23 mouse cellular contexts compared by ENCODE assay signal in the genomic region with DNA sequence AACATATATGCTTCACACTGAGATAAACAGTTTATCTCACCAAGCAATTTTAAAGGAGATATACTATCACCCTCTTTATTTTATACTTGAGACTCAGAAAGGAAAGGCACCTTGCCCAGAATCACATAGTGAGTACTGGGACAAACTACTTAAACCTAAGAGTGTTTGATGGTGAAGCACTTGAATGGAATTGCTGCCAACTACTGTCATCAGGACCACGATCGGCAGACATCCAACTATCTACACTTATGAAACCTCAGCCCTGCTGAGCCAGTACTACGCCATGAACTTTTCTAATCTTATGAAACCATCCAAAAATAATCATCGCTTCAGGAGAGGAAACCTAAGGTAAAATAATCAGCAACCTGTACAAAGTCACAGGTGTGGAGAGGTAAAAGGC.
"Had no signal": no experiment of that assay in that cellular context is flagged by ENCODE, and none has a peak within 500 bp of the region (broad histone marks: within the 10 kb centered on the region; RNA-seq: fewer than 3 reads in every experiment).

No protein-coding gene starts in this region.

- H3K4me1 ChIP-seq: megakaryocyte, embryonic 14.5 days; midbrain, embryonic 10.5 days; midbrain, embryonic 13.5 days; neural tube, embryonic 13.5 days had no signal

- H3K27ac ChIP-seq: kidney, embryonic 15.5 days; limb, embryonic 12.5 days; limb, embryonic 15.5 days; liver, embryonic 14.5 days; macrophage; midbrain, embryonic 10.5 days; midbrain, embryonic 13.5 days; neural tube, embryonic 13.5 days; stomach, embryonic 15.5 days had no signal

- H3K27me3 ChIP-seq: kidney, embryonic 15.5 days; limb, embryonic 12.5 days; limb, embryonic 15.5 days; megakaryocyte, embryonic 14.5 days; midbrain, embryonic 13.5 days; neural tube, embryonic 13.5 days; stomach, embryonic 15.5 days had no signal

- H3K9me3 ChIP-seq: kidney, embryonic 15.5 days; limb, embryonic 12.5 days; limb, embryonic 15.5 days; midbrain, embryonic 10.5 days; midbrain, embryonic 13.5 days; neural tube, embryonic 13.5 days; stomach, embryonic 15.5 days had no signal

- H3K36me3 ChIP-seq: kidney, embryonic 15.5 days; limb, embryonic 12.5 days; limb, embryonic 15.5 days; midbrain, embryonic 10.5 days; midbrain, embryonic 13.5 days; neural tube, embryonic 13.5 days; stomach, embryonic 15.5 days had no signal

- ATAC-seq: intestine, postnatal 0 days; liver, postnatal 0 days; midbrain, embryonic 13.5 days; midbrain, embryonic 16.5 days had no signal

- DNase-seq: kidney, adult 2 months; kidney, postnatal 10 days; kidney, postnatal 4 days; left cerebral cortex, postnatal 4 days; liver, postnatal 0 days; retina, postnatal 1 day; right cerebral cortex, postnatal 25 days; spleen, adult 18-20 months; thymus, postnatal 36 days had no signal

- H3K9ac ChIP-seq: kidney, embryonic 15.5 days; limb, embryonic 12.5 days; limb, embryonic 15.5 days; liver, embryonic 14.5 days; liver, postnatal 0 days; midbrain, embryonic 13.5 days; neural tube, embryonic 13.5 days; stomach, embryonic 15.5 days had no signal

- H3K4me2 ChIP-seq: kidney, embryonic 15.5 days; limb, embryonic 12.5 days; limb, embryonic 15.5 days; liver, embryonic 11.5 days; midbrain, embryonic 13.5 days; neural tube, embryonic 13.5 days; stomach, embryonic 15.5 days had no signal

- H3K4me3 ChIP-seq: kidney, embryonic 15.5 days; limb, embryonic 12.5 days; limb, embryonic 15.5 days; megakaryocyte, embryonic 14.5 days; midbrain, embryonic 10.5 days; midbrain, embryonic 13.5 days; myocyte; neural tube, embryonic 13.5 days; stomach, embryonic 15.5 days had no signal
